Mouse (Mus musculus): ENCODE results near the gene 4930524B15Rik.
"Not testable (repeated sequence)": the region's sequence is repeated elsewhere in the genome, so short reads cannot be mapped to it uniquely, and the experiment has no call there.

4930524B15Rik gene

DNA sequence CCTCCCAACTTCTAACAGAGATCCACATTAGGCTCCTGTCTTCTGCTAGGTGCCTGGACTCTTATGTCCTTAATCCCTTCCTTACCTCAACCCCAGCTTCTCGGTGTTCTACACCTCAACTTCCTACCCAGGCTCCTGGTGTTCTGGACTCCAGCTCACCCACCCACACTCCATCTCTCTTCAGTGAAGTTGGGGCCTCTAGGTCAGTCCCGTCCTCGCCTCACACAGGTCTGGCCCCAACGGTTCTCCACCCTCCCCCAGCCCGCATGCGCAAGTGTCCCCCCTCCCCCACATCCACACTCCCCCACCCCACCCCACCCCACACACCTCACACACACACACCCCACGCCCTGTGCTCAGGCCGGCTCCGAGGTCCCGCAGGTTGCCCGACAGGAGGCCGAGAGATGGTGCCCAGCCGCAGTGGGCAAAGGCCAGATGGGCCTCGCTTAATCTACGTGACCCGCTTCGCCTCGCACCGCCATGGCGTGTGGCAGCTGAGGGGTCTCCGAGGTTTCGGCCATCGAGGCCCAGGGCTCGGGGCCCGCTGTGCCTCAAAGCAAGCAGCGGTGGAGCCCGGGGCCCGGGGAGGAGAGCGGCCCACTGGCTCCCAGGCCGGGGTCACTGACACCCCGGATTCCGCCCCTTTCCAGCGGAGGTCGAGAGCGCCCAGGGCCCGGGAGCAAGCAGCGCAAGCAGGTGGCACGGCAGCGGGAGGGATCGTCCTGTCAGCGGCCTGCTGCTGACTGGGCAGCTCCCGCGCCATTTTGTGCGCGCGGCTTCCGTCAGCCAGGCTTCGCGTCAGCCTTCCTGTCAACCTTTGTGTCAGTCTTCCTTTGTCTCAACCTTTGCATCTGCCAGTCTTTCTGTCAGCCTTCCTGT, at the start of gene 4930524B15Rik:
TSS of gene 4930524B15Rik (plus strand) at position 337 of the 879 bp plus-strand sequence.
- DNase-seq, result peak; percentile 18

DNA sequence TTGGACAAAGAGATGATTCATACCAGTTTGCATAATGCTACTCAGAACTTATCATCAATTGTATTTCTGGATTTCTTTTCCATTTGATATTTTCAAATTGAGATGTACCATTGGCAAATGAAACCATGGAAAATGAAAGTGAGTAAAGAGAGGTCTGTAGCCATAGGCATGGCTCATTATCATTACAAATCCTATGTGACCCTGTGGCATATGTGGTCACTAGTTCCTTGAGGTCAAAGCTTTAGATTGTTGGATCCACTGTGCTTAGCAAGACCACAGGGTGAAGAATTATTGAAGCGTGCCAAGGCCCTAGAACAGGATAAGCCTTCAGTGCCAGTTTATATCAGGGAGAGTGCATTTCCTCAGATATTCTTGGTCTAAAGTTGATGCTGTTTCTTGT, 47.6 kb upstream of the 4930524B15Rik start:
- DNase-seq, result no peak

DNA sequence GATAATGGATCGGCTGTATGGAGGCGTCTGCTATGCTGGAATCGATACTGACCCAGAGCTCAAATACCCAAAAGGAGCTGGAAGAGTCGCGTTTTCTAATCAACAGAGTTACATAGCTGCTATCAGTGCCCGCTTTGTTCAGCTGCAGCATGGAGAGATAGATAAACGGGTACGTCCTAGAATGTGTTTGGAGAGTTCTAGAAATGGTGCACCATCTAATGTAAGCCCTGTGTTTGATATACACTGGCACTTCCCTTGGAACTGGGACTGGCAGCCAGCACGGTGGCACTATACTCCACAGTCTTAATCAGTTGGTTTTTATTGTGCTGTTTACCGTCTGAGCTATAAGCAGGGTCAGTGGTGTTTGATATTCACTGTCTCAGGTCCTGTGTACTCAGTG, 35.3 kb upstream of the 4930524B15Rik start:
- DNase-seq, result no peak

DNA sequence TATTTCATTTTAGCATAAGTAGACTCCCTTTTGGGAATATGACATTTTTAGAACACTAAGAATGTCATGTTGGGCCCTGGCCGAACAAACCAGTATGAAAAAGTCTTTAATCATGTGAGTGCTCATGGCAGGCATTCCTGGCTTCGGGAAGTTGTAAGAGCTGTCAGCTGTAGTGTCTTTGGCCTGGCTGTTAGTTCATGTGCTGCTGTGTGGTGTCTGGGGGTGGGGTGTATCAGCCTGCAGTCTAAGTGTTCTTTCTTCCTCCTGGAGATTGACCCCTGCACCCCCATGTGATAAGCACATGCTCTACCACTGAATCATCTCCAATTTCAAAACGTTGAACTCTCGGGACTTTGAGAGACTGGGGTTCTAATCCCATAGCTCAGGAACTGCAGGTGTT, 29.7 kb upstream of the 4930524B15Rik start:
- DNase-seq, result no peak

DNA sequence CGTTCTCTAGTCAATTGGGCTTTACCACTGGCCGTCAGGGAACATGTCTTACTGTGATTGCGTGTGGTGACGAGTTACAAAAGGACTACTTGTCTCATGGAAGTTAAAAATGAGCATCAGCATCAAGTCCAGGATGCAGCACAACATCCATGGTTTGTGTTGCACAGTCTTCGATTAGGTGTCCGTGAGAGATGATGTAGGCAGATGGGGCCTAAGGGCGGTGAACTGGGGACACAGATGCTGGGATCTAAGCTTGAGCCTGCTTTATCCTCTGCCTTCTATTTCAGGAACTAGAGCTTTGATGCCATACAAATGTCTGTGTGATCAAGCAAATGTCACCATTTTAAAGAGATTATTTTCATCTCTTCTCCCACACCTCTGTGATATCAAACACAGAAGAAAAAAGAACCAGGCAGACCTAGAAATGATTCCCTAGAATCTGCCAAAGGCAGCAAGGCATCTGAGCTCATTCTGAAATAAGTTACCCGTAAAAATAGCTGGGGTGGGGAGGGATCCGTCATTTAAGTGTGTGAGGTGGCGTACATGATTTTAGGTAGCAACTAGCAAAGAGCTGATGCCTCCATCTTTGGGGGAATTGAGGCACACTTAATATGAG, 28.4 kb upstream of the 4930524B15Rik start:
- no peak for DNase-seq

DNA sequence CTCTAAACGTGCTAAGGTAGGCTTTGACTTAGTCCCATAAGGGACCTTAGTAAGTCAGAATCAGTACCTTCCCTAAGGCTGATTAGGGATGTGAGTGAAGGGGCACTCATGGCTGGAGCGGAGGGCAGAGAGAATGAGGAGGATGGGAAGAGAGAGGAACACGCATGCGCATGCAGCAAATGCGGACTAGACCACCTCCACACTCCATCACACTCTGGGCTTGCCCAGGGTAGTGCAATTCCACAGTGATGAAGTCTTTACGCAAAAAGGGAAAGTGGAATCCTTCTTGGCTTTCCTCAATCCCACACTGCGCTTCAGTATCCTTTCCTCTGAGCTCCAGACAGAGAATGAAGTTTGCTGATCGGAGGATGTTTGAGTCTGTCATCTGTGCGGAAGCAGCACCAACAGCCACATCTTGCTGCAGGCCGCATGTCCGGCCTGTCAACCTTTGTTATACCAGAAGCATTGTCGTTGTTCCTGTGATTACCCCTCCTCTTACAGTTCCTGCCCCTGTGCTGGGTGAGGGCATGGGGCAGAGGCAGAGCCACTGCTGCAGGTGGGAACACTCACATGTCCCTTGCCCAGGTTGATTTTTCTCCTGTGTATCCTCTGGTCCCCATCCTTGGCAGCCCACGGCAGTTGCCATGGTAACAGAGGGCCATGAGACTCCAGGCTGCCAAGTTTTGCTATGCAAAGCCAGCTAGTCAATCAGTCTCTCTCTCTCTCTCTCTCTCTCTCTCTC, 24.3 kb upstream of the 4930524B15Rik start:
- peak; percentile 72 for DNase-seq

DNA sequence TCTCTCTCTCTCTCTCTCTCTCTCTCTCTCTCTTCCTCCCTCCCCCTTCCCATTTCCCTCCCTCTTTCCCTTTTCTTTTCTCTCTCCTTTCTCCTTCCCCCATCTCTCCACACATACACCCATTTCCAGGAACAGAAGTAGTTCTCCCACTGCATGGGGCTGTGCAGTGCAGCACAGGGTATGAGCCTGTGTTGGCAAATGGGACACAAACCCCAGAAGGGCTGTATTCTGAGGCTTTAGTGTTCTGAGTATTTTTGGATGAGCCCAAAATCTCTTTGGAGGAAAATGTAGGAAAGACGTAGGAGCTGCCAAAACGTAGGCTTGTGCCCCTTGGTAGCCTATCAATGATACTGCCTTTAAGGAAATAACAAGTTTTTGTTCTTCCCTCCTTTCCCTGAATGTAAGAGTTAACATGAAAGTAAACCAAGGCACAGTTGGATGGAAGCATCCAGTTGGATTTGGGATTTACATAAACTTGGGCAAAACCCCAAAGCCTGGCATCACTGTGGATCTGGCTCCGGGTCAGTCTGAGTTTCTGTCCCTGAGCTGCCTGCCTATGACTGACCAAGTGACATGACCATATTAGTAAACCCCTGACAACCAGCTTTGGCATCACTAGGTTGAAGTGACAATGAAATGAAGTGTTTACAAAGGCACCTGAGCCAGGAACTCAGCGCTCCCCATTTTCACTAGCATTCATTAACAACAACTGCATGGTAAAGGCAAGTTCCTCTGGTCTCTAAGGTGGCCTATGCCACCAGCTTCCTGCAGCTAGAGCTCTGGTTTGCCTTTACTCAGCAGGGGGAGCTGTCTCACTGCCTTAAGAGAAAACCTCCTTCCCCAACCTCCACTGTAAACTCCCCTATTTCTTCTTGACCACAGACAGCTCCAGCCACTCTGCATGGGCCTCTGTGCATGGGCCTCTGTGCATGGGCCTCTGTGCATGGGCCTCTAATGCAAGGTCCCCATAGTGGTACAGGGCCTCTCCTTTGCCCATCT, 23.5 kb upstream of the 4930524B15Rik start:
- DNase-seq, result no peak

DNA sequence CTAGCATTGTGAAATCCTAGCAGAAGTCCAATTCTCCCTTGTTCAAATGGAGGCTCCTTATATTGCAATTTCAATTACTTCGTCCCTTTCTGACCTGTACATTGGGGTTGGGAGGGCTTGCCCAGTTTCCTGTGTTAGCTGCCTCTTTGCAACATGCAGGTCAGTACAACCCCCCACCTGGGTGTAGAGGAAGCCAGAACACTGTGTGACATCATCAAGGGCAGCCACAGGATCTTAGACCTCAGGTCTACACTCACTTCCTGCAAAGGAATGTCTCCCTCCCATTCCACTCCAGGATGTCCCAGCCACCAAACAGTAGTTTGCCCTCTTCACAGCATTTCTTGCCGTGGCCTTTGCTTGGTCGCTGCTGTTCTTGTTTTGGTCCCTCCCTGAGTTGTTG, 19.9 kb upstream of the 4930524B15Rik start:
- no peak for DNase-seq

DNA sequence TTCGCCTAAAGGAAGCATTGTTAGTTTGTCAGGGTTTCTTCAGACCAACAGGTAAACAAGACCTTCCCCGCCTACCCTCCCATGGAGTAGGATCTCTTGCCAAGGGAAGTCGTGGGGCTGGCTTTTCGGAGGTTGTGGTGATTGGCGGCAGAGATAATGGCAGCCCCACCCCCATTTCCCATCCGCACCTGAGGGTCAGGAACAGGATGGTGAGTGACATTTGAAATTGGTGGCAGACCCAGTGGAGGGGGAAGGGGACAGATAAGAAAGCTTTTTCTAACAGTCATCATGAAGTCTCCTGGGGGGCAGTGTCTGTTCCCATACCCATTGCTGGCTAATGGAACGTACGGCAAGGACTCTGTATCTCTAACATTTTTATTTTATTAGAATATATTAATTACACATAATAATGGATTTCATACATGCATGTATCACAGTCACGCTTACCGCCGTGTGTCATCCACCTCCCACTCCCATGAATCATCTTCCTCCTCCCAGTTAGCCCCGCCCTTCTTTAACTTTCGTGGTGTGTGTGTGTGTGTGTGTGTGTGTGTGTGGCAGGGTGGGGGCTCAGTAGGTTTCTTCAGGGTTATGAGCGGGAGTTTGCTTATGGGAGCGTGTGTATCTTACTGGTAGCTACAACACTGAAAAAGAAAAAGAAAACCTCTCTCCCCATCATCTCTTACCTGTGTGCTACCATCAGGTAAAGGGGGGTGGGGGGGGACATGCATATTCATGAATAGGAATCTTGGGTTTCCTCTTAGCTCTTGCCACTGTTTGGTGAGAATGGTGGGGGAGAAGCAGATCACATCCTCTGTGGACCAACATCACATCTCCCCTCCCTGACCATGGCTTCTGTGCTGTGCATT, 16.7 kb upstream of the 4930524B15Rik start:
- DNase-seq, result no peak

DNA sequence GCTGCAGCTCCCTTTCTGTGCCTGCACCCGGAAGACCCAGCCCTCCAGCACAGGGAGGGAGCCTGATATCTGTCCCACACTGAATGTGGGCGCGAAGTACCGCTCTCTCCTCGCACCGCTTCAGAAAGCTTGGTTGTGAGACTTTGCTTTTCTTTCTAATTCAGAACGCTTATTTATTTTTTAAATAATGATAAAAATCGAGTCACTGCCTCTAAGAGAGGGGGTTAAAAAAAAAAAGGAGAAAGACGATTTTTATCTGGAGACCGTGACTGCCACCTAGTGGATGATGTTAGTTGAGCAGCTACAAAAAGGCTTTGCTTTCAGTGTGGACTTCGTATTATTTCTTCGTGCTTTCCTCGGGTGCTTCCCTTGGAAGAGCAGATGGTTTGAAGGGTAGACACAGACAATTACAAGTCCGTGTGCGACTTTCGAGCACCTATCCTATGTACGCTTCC, 16.0 kb upstream of the 4930524B15Rik start:
- DNase-seq, result peak; percentile 78

DNA sequence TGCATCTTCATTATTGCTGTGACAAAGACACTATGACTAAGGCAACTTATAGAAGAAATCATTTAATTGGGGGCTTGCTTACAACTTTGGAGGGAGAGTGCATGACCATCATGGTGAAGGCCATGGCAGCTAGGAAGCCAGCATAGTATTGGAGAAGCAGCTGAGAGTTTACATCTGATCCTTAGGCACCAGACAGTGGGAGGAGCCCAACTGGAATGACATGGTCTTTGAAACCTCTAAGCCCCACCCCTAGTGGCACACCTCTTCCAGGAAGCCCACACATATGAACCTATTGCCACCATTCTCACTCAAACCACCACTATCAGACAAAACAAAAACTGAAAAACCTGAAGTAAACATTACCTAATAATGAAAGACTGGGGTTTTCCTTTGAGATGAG, 5.3 kb upstream of the 4930524B15Rik start:
- DNase-seq, result no peak

DNA sequence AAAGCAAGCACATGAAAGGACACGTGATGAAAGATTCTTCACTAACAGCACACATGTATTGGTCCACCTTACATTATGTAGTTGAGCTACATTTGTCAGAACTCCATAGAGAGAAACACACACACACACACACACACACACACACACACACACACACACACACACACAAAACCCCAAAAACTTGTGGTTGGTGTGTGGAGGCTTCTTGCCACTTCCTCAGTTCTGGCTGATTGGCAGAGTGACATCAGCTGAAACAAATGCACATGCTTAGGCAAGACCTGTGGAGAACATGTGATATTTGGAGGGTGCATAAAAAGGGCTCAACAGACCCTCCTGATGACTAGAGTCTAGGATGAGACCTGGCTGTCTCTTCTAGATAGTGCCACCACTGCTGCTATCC, 1.4 kb upstream of the 4930524B15Rik start:
- DNase-seq, result no peak

DNA sequence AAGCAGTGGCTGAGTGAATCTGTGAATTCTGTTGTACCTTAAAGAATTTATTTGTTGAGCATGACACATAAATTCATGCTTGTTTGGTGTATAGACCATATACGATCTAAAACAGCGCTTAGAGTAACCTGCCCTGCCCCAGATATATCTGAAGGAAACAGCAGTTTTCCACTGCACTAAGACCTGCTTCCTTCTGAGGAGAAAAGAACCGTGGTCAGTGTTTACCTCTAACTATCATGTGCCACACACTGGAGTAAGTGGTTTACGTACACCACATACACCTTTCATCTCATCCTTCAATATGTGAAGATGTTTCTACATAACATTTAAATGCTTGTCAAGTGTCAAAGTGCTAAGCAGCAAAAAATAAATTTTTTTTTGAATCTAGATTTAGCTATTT, 8.7 kb downstream of the 4930524B15Rik start:
- no peak for DNase-seq

DNA sequence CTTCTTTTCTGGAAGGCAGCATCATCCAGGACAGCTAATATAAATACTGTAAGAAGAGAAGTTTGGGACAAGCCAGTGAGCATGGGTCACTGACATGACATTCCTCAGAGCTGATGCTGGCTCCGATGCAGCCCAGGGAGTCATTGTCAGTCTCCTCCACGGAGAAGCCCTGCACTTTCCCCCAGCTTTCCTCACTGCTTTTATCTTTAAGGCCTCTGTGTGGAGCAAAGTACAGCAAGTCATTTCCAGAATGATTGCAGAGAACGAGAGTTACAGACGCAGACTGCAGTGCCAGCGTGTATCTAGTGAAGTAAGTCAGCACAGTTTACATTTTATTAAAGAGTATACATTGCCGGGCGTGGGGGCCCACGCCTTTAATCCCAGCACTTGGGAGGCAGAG, 9.4 kb downstream of the 4930524B15Rik start:
- DNase-seq, result no peak

DNA sequence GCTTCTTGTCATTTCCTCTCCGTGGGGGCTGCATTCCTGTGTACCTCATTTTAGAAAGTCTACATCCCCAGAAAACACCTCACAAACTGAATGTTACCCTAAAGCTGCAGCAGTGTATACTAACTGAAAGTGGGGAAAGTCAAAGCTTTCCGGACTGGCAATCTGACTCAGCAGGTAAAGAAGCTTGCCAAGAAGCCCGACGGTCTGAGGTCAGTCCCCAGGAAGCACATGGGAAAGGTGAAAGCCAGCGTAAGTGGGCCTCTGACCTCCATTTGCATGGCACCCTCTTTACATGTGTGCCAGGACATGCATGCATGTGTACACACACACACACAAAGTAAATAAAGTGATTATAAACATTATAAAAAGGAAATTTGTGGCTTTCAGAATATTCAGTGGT, 10.3 kb downstream of the 4930524B15Rik start:
- no peak for DNase-seq

DNA sequence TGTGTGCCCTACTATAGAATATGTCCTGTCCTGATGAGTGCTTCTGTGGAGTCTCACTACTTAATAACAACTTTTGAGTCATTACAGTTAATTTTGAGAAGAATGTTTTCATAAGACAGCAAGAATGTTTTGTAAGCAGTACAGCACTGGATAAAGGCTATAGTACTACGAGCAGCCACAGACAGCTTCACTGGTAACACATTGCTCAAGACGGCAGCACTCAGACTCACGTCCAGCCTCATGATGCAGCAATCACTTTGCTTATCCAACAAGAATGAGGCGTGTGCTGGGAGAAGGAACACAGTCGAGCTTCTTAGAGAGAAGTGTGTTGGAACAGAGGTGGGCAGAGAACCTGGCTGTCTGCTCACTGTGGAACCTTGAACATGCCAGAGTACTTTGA, 10.7 kb downstream of the 4930524B15Rik start:
- no peak for DNase-seq

DNA sequence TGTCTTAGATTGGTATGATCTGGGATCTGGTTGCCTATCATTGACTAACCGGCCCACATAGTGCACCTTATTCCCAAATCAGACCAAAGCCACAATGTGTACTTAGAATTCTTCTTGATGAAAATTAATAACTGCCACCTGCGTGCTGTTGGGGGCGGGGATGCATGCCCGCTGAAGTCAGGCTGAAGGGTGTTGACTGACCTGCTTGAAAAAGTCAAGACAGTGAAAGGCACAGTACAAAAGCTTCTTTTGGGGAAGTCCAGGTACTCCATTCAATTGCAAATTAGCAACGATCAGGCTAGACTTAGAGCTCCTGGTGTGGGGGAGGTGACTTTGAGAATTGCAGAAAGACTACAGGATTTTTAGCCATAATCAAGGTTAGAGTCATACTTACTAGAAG, 14.7 kb downstream of the 4930524B15Rik start:
- DNase-seq, result not testable (repeated sequence)

DNA sequence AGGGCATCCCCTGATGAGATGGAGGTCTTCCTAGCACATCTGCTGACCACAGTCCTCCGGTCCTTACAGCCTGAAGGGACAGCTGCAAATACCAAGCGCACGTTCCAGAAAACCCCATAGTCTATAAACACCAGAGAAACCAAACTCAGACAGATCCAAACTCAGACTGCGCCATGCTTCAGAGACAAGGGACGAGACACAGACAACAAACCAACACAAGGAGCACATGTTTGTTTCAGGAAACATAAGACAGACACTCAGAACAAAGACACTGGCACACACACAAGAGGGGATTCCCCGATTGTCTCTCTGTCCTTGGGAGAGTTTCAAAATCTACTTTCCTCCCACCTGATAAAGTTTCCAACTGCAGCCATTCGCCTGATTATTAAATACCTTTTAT, 16.4 kb downstream of the 4930524B15Rik start:
- DNase-seq, result no peak

DNA sequence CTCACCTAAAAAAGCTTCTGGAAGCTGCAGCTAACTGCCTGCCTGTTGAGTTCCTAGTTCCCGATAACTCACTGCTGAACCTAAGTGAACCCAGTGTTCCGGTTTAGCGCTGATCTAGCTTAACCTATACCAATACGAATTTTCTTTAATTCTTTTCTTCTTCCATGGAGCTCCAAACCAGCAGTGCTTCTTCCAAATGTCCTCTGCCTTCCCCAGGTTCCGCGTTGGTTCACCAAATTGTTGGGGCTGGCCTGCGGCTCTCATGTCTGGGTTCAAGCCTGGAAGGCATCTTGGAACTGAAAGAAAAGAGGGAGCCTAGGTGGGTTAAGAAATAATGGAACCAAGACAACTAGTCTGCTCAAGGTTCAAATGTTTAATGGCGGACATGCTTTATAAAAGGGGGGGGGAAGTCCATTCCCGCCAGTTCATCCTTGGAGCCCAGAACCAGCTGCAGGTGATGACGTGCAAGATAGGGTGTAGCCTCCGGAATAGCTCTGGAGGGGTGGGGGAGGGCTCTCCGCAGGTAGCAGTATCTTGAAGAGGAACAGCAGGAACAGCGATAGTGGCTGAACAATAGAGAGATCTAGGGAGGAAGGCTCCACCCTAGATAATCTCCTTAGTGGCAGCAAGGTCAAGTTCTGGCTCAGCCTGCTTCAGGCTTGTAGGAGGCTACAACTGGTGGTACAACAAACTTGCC, 17.0 kb downstream of the 4930524B15Rik start:
- not testable (repeated sequence) for DNase-seq

DNA sequence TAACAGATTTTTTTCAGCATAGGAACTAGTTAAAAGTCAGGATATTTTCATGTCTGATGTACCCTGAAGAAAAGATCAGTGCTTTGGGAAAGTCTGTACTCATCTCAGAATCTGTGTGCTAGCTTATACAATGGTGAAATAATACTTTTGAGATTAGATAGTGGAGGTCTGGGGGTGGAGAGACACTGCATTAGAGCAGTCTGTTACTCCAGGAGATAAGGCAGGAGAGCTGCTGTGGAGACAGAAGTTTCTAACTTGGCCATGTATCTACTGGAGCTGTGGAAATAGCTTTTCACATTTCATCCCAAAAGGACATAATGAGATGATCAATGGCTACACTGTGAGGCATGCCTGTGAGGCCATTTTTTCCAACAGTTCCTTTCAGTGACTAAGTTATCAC, 17.9 kb downstream of the 4930524B15Rik start:
- DNase-seq, result no peak

DNA sequence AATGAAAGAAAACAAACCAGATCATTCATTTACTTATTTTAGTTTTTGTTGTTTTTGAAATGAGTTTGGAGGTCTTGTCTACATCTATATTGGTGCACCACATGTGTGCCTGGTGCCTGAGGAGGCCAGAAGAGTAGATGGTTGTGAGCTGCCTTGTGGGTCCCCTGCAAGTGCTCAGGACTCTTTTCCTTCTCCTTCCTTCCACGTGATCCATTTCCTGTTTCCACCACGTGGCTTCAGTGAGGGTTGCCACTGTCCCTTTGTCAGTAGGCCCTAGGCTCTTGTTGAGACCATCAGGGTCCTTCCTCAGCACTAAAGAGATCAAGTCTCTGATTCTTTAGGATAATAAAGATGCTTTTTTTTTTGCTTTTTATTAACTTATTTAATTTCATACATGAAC, 19.4 kb downstream of the 4930524B15Rik start:
- no peak for DNase-seq
